Mouse (Mus musculus): ENCODE results near the gene Tshb.

Gene Tshb

GRCm38 (mm10) chr3:102782618-102783017, at the start of gene Tshb:
Gene Tshb, minus strand, starts transcription at chr3:102782718.
- DNase-seq (ENCODE audit: low read depth), result no peak

GRCm38 (mm10) chr3:102803937-102804336, 21.4 kb upstream of the Tshb start:
- peak; percentile 44 for DNase-seq (ENCODE audit: low read depth)

- DNase-seq (ENCODE audit: low read depth), result no peak
Observed at GRCm38 (mm10) chr3:102787369-102787768, 4.9 kb upstream of the Tshb start.

GRCm38 (mm10) chr3:102773018-102773417, 9.5 kb downstream of the Tshb start:
- DNase-seq (ENCODE audit: low read depth), result no peak

GRCm38 (mm10) chr3:102764850-102765249, 17.7 kb downstream of the Tshb start:
- no peak for DNase-seq (ENCODE audit: low read depth)

- DNase-seq (ENCODE audit: low read depth), result no peak
Observed at GRCm38 (mm10) chr3:102763713-102764400, 18.7 kb downstream of the Tshb start.

GRCm38 (mm10) chr3:102762388-102762787, 20.1 kb downstream of the Tshb start:
- DNase-seq (ENCODE audit: low read depth), result no peak

- DNase-seq (ENCODE audit: low read depth), result no peak
Observed at GRCm38 (mm10) chr3:102760236-102760635, 22.3 kb downstream of the Tshb start.

- DNase-seq (ENCODE audit: low read depth), result no peak
Observed at GRCm38 (mm10) chr3:102757019-102757418, 25.5 kb downstream of the Tshb start.

GRCm38 (mm10) chr3:102755801-102756200, 26.7 kb downstream of the Tshb start:
- DNase-seq (ENCODE audit: low read depth), result no peak

GRCm38 (mm10) chr3:102752457-102752856, 30.1 kb downstream of the Tshb start:
- DNase-seq (ENCODE audit: low read depth), result peak; percentile 44

- no peak for DNase-seq (ENCODE audit: low read depth)
Observed at GRCm38 (mm10) chr3:102752053-102752452, 30.5 kb downstream of the Tshb start.

- DNase-seq (ENCODE audit: low read depth), result no peak
Observed at GRCm38 (mm10) chr3:102751536-102751935, 31.0 kb downstream of the Tshb start.

GRCm38 (mm10) chr3:102751136-102751535, 31.4 kb downstream of the Tshb start:
- DNase-seq (ENCODE audit: low read depth), result no peak

- no peak for DNase-seq (ENCODE audit: low read depth)
Observed at GRCm38 (mm10) chr3:102748686-102749085, 33.8 kb downstream of the Tshb start.

GRCm38 (mm10) chr3:102748038-102748437, 34.5 kb downstream of the Tshb start:
- no peak for DNase-seq (ENCODE audit: low read depth)

- no peak for DNase-seq (ENCODE audit: low read depth)
Observed at GRCm38 (mm10) chr3:102746174-102746573, 36.3 kb downstream of the Tshb start.

GRCm38 (mm10) chr3:102744657-102745056, 37.9 kb downstream of the Tshb start:
- no peak for DNase-seq (ENCODE audit: low read depth)

- DNase-seq (ENCODE audit: low read depth), result no peak
Observed at GRCm38 (mm10) chr3:102743781-102744471, 38.6 kb downstream of the Tshb start.

- no peak for DNase-seq (ENCODE audit: low read depth)
Observed at GRCm38 (mm10) chr3:102743202-102743601, 39.3 kb downstream of the Tshb start.

GRCm38 (mm10) chr3:102742725-102743124, 39.8 kb downstream of the Tshb start:
- no peak for DNase-seq (ENCODE audit: low read depth)

- no peak for DNase-seq (ENCODE audit: low read depth)
Observed at GRCm38 (mm10) chr3:102738926-102739325, 43.6 kb downstream of the Tshb start.

- peak; percentile 27 for DNase-seq (ENCODE audit: low read depth)
Observed at GRCm38 (mm10) chr3:102738161-102738901, 44.2 kb downstream of the Tshb start.
